Mouse (Mus musculus): ENCODE measurements around the gene Imp3.

Imp3 gene

DNA sequence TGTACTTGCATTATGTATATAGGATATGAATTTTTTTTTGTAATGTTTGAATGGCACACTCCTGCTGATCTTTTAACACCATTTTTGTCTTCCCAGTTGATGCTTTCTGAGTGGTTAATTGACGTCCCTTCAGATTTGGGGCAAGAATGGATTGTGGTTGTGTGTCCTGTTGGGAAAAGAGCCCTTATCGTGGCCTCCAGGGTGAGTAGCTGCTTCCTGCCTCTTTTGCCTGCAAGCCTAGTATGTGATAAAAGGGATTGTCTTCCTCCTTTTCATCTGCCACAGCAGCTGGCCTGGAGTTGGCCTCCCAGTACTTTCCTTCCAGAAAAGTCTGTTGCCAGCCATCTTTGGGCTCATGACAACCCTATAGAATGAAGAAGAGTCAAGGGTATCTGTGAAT, 32.9 kb downstream of the Imp3 start:
- DNase-seq (ENCODE audit: low spot score) = no peak

GRCm38 (mm10) chr9:56973960-56974524, 36.8 kb downstream of the Imp3 start:
- DNase-seq (ENCODE audit: low spot score) = no peak

DNA sequence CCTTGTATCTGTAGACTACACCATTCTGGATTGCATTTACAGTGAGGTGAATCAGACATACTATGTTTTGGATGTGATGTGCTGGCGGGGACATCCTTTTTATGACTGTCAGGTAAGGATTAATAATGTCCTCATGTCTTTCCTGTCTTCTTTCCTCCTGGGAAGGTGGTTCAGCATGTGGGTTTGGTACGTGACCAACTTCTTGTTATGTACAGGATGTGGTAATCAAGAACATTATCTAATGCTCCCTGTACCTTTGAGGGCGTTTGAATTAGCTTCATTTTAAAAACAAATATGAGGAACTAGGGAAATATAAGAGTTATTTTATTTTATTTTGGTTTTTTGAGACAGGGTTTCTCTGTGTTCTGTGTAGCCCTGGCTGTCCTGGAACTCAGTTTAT, 37.9 kb downstream of the Imp3 start:
- DNase-seq (ENCODE audit: low spot score) = no peak

DNA sequence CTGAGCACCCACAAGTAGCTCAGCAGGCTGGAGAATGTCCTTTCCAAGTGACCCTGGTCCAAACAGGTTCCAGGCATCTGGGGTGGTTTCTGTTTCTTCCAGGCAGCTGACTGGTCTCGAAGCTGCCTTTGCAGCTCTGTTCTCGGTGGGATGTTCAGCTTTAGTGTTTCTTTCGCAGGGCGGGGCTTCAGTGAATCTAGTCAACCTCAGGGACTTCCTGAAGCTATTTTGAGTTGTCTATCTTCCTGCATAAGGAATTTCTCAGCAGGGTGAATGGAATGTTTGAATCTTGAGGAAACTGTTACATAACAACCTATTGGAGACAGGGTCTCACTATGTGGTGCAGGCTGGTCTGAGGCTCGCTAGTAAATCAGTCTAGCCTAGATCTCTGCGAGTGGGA, 42.9 kb downstream of the Imp3 start:
- DNase-seq (ENCODE audit: low spot score) = no peak

DNA sequence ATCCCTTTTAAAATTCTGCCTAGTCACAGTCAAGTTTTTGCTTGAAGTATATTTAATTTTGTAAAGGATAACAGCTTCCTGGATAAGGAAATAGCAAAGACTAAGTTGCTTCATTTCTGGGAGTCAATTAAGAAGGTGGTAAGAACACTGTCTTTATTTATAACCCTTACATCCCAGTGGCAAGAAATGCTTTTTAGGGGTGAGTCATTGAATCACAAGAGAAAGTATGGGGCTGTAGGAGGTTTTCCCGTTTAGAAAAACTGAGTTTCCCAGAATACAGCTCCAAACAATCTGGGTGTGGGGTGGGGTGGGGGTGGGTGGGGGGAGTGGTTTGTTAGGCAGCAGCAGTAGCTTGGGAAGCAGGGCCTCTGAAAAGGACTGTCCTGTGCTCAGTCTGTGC, 44.2 kb downstream of the Imp3 start:
- no peak for DNase-seq (ENCODE audit: low spot score)
